Mouse (Mus musculus) heart, embryonic 12.5 days (tissue): ENCODE data around the gene Calr3. TPM values are rescaled to one million over a fixed set of nuclear protein-coding genes. Genes with fewer than 3 reads are reported as not detected.
A peak's percentile ranks its signal among the peaks of the same experiment; 100 is the strongest.

ENCODE experiments used
- ATAC-seq: fragments of 200-750 bp; cut with Nextera tagmentation; 2 replicates; pipeline ENCODE4 v1.8.0; 2017; ENCODE audit warnings: moderate TSS enrichment, moderate library complexity; ENCODE audit not compliant: insufficient number of reproducible peaks, low FRiP score
- H3K27ac ChIP-seq: fragments of 300-500 bp; sonication (generic); 2 replicates; pipeline ENCODE4 v1.5.1; 2016; ENCODE audit warnings: mild to moderate bottlenecking, moderate library complexity; ENCODE audit not compliant: poor library complexity, severe bottlenecking
- H3K27me3 ChIP-seq: fragments of 300-500 bp; sonication (generic); replicated peaks from 2 replicates; pipeline ENCODE4 v1.6.1; 2016; ENCODE audit warnings: mild to moderate bottlenecking, moderate library complexity
- H3K36me3 ChIP-seq: fragments of 300-500 bp; sonication (generic); 2 replicates; pipeline ENCODE4 v1.6.1; 2016; ENCODE audit warnings: mild to moderate bottlenecking, moderate library complexity
- H3K4me1 ChIP-seq: fragments of 300-500 bp; sonication (generic); replicated peaks from 2 replicates; pipeline ENCODE4 v1.6.1; 2016; ENCODE audit warnings: mild to moderate bottlenecking
- H3K4me2 ChIP-seq: fragments of 300-500 bp; sonication (generic); 2 replicates; pipeline ENCODE4 v1.6.1; 2016; ENCODE audit warnings: mild to moderate bottlenecking, moderate library complexity
- H3K4me3 ChIP-seq: fragments of 300-500 bp; sonication (generic); 2 replicates; pipeline ENCODE4 v1.5.1; 2016; ENCODE audit warnings: mild to moderate bottlenecking
- H3K9ac ChIP-seq: fragments of 300-500 bp; sonication (generic); 2 replicates; pipeline ENCODE4 v1.6.1; 2016; ENCODE audit warnings: mild to moderate bottlenecking, moderate library complexity
- H3K9me3 ChIP-seq: fragments of 300-500 bp; sonication (generic); replicated peaks from 2 replicates; pipeline ENCODE4 v1.6.1; 2016; ENCODE audit warnings: mild to moderate bottlenecking, moderate library complexity
- WGBS: fragments of 180-500 bp; shearing (Covaris S2); methylation state at CpG from one replicate; pipeline ENCODE4 v1.1.7; 2016; 5-methylcytosine and 5-hydroxymethylcytosine counted together
- microRNA-seq: library from miRNA; unstranded; fragments of <30 nt; microRNA quantifications from one replicate; pipeline ENCODE4, GENCODE M21; 2017
- polyA plus RNA-seq: library from polyadenylated mRNA; unstranded; fragments of >200 nt; fragmentation: Nextera tagmentation; extraction: Ambion mirVana; gene quantifications from 2 replicates; pipeline ENCODE4 v1.2.1, GENCODE M21; 2016

Gene Calr3
- polyA plus RNA-seq, 1 experiment from 2014 or later = 0.78 TPM

- peaks cover 34% of the 10 kb centered on the region for H3K4me1 ChIP-seq
- WGBS = 91% methylated on average over 1 of the region's 1 CpGs
- no peak overlapping the region for H3K9ac ChIP-seq
- no peak overlapping the region for H3K4me3 ChIP-seq
- H3K27ac ChIP-seq = no peak overlapping the region
- peaks cover 34% of the 10 kb centered on the region for H3K36me3 ChIP-seq
- H3K9me3 ChIP-seq = no peaks in the 10 kb centered on the region
- no peak for ATAC-seq
- H3K4me2 ChIP-seq = no peak overlapping the region
- no peaks in the 10 kb centered on the region for H3K27me3 ChIP-seq
These were observed 42.3 kb downstream of the Calr3 start for GRCm38 (mm10) chr8:72401381-72401780.

- H3K27me3 ChIP-seq = no peaks in the 10 kb centered on the region
- no peak for ATAC-seq
- no peak overlapping the region for H3K4me3 ChIP-seq
- no peak overlapping the region for H3K4me2 ChIP-seq
- H3K9me3 ChIP-seq = no peaks in the 10 kb centered on the region
- no peak overlapping the region for H3K27ac ChIP-seq
- H3K9ac ChIP-seq = no peak overlapping the region
- no peaks in the 10 kb centered on the region for H3K4me1 ChIP-seq
- peaks cover 97% of the 10 kb centered on the region for H3K36me3 ChIP-seq
- WGBS = 92% methylated on average over 2 of the region's 2 CpGs
These were observed 57.9 kb downstream of the Calr3 start for GRCm38 (mm10) chr8:72385737-72386136.

GRCm38 (mm10) chr8:72382395-72382794 lies 61.3 kb downstream of the Calr3 start:
- Histone ChIP-seq H3K36me3 (peaks cover 100% of the 10 kb centered on the region), H3K9ac (no peak overlapping the region), H3K4me1 (no peaks in the 10 kb centered on the region), H3K9me3 (no peaks in the 10 kb centered on the region), H3K4me2 (no peak overlapping the region), H3K4me3 (no peak overlapping the region), H3K27me3 (no peaks in the 10 kb centered on the region), H3K27ac (no peak overlapping the region)
- WGBS = 50% methylated on average over 5 of the region's 5 CpGs
- ATAC-seq = no peak

- H3K9me3 ChIP-seq = no peaks in the 10 kb centered on the region
- H3K36me3 ChIP-seq = peaks cover 100% of the 10 kb centered on the region
- WGBS = 80% methylated on average over 8 of the region's 8 CpGs
- no peaks in the 10 kb centered on the region for H3K27me3 ChIP-seq
- H3K9ac ChIP-seq = no peak overlapping the region
- no peak overlapping the region for H3K4me3 ChIP-seq
- ATAC-seq = no peak
- H3K4me2 ChIP-seq = no peak overlapping the region
- no peak overlapping the region for H3K27ac ChIP-seq
- no peaks in the 10 kb centered on the region for H3K4me1 ChIP-seq
These were observed 63.0 kb downstream of the Calr3 start for GRCm38 (mm10) chr8:72380656-72381055.

- H3K9me3 ChIP-seq = no peaks in the 10 kb centered on the region
- no peaks in the 10 kb centered on the region for H3K27me3 ChIP-seq
- H3K4me3 ChIP-seq = no peak overlapping the region
- no peaks in the 10 kb centered on the region for H3K4me1 ChIP-seq
- no peak overlapping the region for H3K27ac ChIP-seq
- WGBS = 52% methylated on average over 2 of the region's 2 CpGs
- H3K9ac ChIP-seq = no peak overlapping the region
- no peak for ATAC-seq
- H3K4me2 ChIP-seq = no peak overlapping the region
- H3K36me3 ChIP-seq = peaks cover 97% of the 10 kb centered on the region
These were observed 66.8 kb downstream of the Calr3 start for GRCm38 (mm10) chr8:72376900-72377299.

- Histone ChIP-seq H3K4me1 (no peaks in the 10 kb centered on the region), H3K9ac (no peak overlapping the region), H3K4me3 (no peak overlapping the region), H3K4me2 (no peak overlapping the region), H3K27me3 (no peaks in the 10 kb centered on the region), H3K27ac (no peak overlapping the region), H3K9me3 (no peaks in the 10 kb centered on the region), H3K36me3 (peaks cover 97% of the 10 kb centered on the region)
- WGBS = 85% methylated on average over 5 of the region's 5 CpGs
- ATAC-seq = no peak
These were observed 67.4 kb downstream of the Calr3 start for GRCm38 (mm10) chr8:72376309-72376708.

- Histone ChIP-seq H3K4me2 (no peak overlapping the region), H3K36me3 (peaks cover 97% of the 10 kb centered on the region), H3K27me3 (no peaks in the 10 kb centered on the region), H3K4me1 (no peaks in the 10 kb centered on the region), H3K27ac (no peak overlapping the region), H3K4me3 (no peak overlapping the region), H3K9me3 (no peaks in the 10 kb centered on the region), H3K9ac (no peak overlapping the region)
- no peak for ATAC-seq
- 75% methylated on average over 5 of the region's 5 CpGs for WGBS
These were observed 68.5 kb downstream of the Calr3 start for GRCm38 (mm10) chr8:72375161-72375560.

Small RNA genes lying within 50 kb of the gene (microRNA-seq; reads per million reads assigned to microRNA genes)
- gene Mir7068 = 3.8 reads per million, percentile 12 among the genes with 10 or more reads in this experiment

Other genes starting within 250 kb of the Calr3 start
- gene Cib3, start 231.0 kb downstream of the Calr3 start, polyA plus RNA-seq = not detected in 2 replicates
- not detected in 2 replicates for gene Gm11034, start 230.2 kb downstream of the Calr3 start, polyA plus RNA-seq
- gene Fam32a, start 224.1 kb downstream of the Calr3 start, polyA plus RNA-seq = 43.9 and 44.7 TPM in 2 replicates
- 112 and 113 TPM in 2 replicates for gene Ap1m1, start 203.9 kb downstream of the Calr3 start, polyA plus RNA-seq
- gene Gm10282, start 138.6 kb downstream of the Calr3 start, polyA plus RNA-seq = 17.1 and 19.9 TPM in 2 replicates
- gene Klf2, start 124.8 kb downstream of the Calr3 start, polyA plus RNA-seq = 28.1 and 31.6 TPM in 2 replicates
- 47.4 and 50.6 TPM in 2 replicates for gene Eps15l1, start 22.4 kb downstream of the Calr3 start, polyA plus RNA-seq
- 10.7 and 11.0 TPM in 2 replicates for gene 1700030K09Rik, start within 50 bp of the Calr3 start, polyA plus RNA-seq
- 57.2 and 60.6 TPM in 2 replicates for gene Cherp, start 31.4 kb upstream of the Calr3 start, polyA plus RNA-seq
- gene Slc35e1, start 48.7 kb upstream of the Calr3 start, polyA plus RNA-seq = 22.5 and 23.6 TPM in 2 replicates
- gene Med26, start 104.4 kb upstream of the Calr3 start, polyA plus RNA-seq = 10.6 and 11.7 TPM in 2 replicates
- 109 TPM in 2 replicates for gene Smim7, start 127.2 kb upstream of the Calr3 start, polyA plus RNA-seq
- gene Tmem38a, start 128.2 kb upstream of the Calr3 start, polyA plus RNA-seq = 53.2 and 53.8 TPM in 2 replicates
- 0.13 and 0.15 TPM in 2 replicates for gene Nwd1, start 202.8 kb upstream of the Calr3 start, polyA plus RNA-seq